Mouse (Mus musculus): ENCODE results near the gene Ppa2.

DNA sequence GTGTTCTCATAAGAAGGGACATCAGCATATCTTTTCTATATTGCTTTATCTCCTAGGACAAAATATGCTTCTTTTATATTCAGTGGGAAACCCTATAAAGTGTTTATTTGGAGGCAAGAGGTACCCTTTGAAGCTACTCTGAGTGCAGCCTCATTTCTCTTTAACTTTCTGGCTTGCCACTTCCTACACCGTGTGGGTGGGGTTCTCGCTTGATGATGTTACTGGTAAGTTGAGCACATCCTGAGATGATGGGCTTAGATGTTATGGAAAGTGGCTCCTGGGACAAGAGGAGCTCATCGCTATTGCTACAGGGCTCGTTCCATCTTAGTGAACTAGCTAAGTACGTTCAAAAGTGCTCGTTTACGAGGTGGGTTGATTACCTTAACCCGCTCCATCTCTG, 101.9 kb downstream of the Ppa2 start:
- TF ChIP-seq CTCF (IDR thresholded peaks at IDR 0.05; ENCODE audit: low read depth, low read length) = no peak
- no peak for TF ChIP-seq GATA2 (IDR thresholded peaks at IDR 0.05; ENCODE audit: borderline replicate concordance, low read depth, low read length)
- TF ChIP-seq GATA1 (IDR thresholded peaks at IDR 0.05; ENCODE audit: borderline replicate concordance, low read length) = no peak
- TF ChIP-seq POLR2AphosphoS5 (IDR thresholded peaks at IDR 0.05; ENCODE audit: insufficient replicate concordance, low read depth, low read length) = no peak

All from G1E (cell line).